Mouse (Mus musculus) midbrain, embryonic 15.5 days (tissue): ENCODE measurements around the gene Gas7. TPM values are rescaled to one million over a fixed set of nuclear protein-coding genes. Genes with fewer than 3 reads are reported as not detected.
A peak's percentile ranks its signal among the peaks of the same experiment; 100 is the strongest.

Experiments
- ATAC-seq: fragments of 200-750 bp; cut with Nextera tagmentation; replicated peaks from 2 replicates; pipeline ENCODE4 v1.8.0; 2017; ENCODE audit warnings: moderate TSS enrichment
- H3K27ac ChIP-seq: fragments of 300-500 bp; sonication (generic); 2 replicates; pipeline ENCODE4 v1.5.1; 2015; ENCODE audit warnings: mild to moderate bottlenecking, inconsistent platforms
- H3K27me3 ChIP-seq: fragments of 300-500 bp; sonication (generic); replicated peaks from 2 replicates; pipeline ENCODE4 v1.6.1; 2015; ENCODE audit warnings: inconsistent platforms
- H3K36me3 ChIP-seq: fragments of 300-500 bp; sonication (generic); replicated peaks from 2 replicates; pipeline ENCODE4 v1.6.1; 2015; ENCODE audit warnings: inconsistent platforms
- H3K4me1 ChIP-seq: fragments of 300-500 bp; sonication (generic); 2 replicates; pipeline ENCODE4 v1.6.1; 2015; ENCODE audit warnings: inconsistent platforms
- H3K4me2 ChIP-seq: fragments of 300-500 bp; sonication (generic); 2 replicates; pipeline ENCODE4 v1.6.1; 2015; ENCODE audit warnings: inconsistent platforms, mild to moderate bottlenecking, moderate library complexity
- H3K4me3 ChIP-seq: fragments of 300-500 bp; sonication (generic); 2 replicates; pipeline ENCODE4 v1.5.1; 2015; ENCODE audit warnings: mild to moderate bottlenecking, inconsistent platforms
- H3K9ac ChIP-seq: fragments of 300-500 bp; sonication (generic); 2 replicates; pipeline ENCODE4 v1.6.1; 2015; ENCODE audit warnings: mild to moderate bottlenecking, inconsistent platforms
- H3K9me3 ChIP-seq: fragments of 300-500 bp; sonication (generic); 2 replicates; pipeline ENCODE4 v1.6.1; 2016; ENCODE audit warnings: inconsistent platforms
- WGBS: fragments of 180-500 bp; shearing (Covaris S2); methylation state at CpG from one replicate; pipeline ENCODE4 v1.1.7; 2015; ENCODE audit warnings: mixed read lengths; 5-methylcytosine and 5-hydroxymethylcytosine counted together
- polyA plus RNA-seq: library from polyadenylated mRNA; unstranded; fragments of >200 nt; fragmentation: Nextera tagmentation; extraction: Ambion mirVana; gene quantifications from 2 replicates; pipeline ENCODE4 v1.2.1, GENCODE M21; 2015

Gene Gas7
- polyA plus RNA-seq, 1 experiment from 2014 or later = 36.1 TPM

DNA sequence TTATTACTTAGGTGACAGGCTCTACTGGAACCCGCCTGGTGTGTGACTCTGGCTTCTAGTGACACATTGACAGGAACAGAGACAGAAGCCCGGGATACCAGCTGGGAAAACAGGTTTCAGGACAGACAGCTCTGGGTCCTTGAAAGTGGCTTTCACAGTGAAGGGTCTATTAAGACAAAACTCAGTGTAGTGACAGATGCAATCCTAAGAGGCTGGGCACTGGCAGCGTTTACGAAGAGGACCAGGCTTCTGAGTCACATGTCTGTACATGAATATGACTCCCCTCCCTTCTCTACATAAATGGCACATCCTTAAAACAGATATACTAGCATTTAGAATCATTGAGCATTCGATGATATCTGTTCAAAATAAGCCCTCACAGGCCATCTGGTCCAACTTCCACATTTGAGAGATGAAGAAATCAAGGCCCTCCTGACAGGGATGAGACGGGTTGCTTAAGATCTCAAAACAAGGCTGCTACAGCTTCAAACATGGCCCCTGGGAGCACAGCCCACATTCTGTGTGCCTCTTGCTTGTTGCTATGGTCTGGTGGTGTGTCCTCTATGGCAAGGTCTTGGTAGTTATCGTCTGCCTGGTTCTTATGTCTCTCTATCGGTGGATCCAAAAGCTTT is 133.1 kb downstream of the Gas7 start:
- no peaks in the 10 kb centered on the region for H3K36me3 ChIP-seq
- no peaks in the 10 kb centered on the region for H3K9me3 ChIP-seq
- H3K4me3 ChIP-seq = no peak overlapping the region
- no peak overlapping the region for H3K9ac ChIP-seq
- no peak overlapping the region for H3K4me2 ChIP-seq
- no peaks in the 10 kb centered on the region for H3K27me3 ChIP-seq
- 0 out of 2 replicates have a peak overlapping the region, but pooled peaks have one; percentile 2 for H3K27ac ChIP-seq
- 78% methylated on average over 8 of the region's 8 CpGs for WGBS
- peaks cover 7% of the 10 kb centered on the region; the same call in 1 of the 2 replicates for H3K4me1 ChIP-seq
- ATAC-seq = no peak

DNA sequence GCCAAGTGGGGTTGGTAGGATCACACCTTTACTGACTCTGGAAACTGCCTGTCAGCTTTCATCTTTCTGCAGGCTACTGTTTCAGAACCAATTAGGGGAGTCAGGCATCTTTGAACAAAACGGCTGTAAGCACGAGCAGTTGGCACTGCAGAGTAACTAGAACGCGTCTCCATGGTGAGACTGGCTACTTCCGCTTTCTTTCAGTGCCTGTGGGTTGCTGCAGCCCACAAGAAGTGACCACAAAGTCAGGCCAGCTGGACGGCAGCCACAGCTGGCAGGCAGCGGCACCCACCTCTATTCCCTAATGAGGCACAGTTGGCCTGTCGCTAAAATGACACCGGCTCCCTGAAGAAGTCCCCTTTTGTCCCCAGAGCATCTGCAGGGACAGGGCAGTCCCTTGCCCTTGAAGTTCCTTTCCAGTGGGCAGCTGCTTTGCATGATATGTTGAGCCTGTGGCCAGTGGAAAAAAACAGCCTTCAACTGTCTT is 133.6 kb downstream of the Gas7 start:
- no peaks in the 10 kb centered on the region for H3K36me3 ChIP-seq
- H3K9ac ChIP-seq = no peak overlapping the region
- H3K27ac ChIP-seq = 0 out of 2 replicates have a peak overlapping the region, but pooled peaks have one; percentile 2
- no peak overlapping the region for H3K4me3 ChIP-seq
- no peak overlapping the region for H3K4me2 ChIP-seq
- H3K4me1 ChIP-seq = peaks cover 7% of the 10 kb centered on the region; the same call in 1 of the 2 replicates
- no peaks in the 10 kb centered on the region for H3K27me3 ChIP-seq
- no peak for ATAC-seq
- H3K9me3 ChIP-seq = no peaks in the 10 kb centered on the region
- 45% methylated on average over 9 of the region's 9 CpGs for WGBS

DNA sequence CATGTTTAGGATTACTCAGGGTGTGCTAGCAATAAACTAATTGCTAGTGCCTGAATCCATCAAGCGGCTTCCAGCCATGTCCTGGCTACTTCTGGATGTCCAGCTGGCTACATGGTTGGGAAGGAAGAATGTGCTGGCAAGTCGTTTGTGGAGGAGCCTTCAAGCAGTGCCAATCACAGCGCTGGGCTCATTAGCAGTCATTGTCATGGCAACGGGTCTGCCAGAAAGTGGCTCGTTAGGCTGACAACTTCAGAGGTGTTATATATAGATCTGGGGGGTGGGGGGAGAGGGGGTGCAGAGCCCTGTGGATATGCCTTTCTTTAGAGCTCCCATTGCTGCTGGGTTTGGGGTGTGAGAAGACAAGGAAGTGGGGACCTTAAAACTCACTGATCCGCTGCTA is 141.0 kb downstream of the Gas7 start:
- H3K27me3 ChIP-seq = no peaks in the 10 kb centered on the region
- H3K4me1 ChIP-seq = peaks cover 12% of the 10 kb centered on the region
- no peaks in the 10 kb centered on the region for H3K36me3 ChIP-seq
- peak overlapping the region; percentile 8; the same call in 1 of the 2 replicates for H3K4me3 ChIP-seq
- ATAC-seq = peak; percentile 81
- 0 out of 2 replicates have a peak overlapping the region, but pooled peaks have one; percentile 3 for H3K4me2 ChIP-seq
- H3K9ac ChIP-seq = no peak overlapping the region
- WGBS = 39% methylated on average over 6 of the region's 6 CpGs
- peak overlapping the region; percentile 51; the same call in 1 of the 2 replicates for H3K27ac ChIP-seq
- H3K9me3 ChIP-seq = no peaks in the 10 kb centered on the region

DNA sequence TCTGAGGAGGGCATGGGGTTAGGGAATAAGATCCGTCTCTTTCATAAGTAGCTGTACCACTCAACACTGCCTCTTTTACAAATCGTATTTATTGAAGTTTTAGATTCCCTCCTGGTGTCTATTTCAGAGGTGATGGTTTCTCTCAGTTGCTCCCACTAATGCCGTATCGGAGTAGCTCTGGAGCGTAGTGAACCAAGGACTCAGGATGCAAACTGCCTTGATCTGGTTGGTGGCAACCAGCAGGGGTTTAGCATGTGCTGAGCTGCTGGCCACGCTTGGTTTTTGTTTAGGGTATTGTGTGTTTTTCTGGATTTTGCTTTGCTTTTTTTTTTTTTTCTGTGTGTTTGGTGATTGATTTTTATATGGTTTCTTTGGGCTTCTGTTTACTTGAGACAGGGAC is 141.6 kb downstream of the Gas7 start:
- peaks cover 14% of the 10 kb centered on the region for H3K4me1 ChIP-seq
- H3K27ac ChIP-seq = peak overlapping the region; percentile 51; the same call in 1 of the 2 replicates
- no peaks in the 10 kb centered on the region for H3K36me3 ChIP-seq
- H3K9ac ChIP-seq = no peak overlapping the region
- ATAC-seq = no peak
- no peaks in the 10 kb centered on the region for H3K9me3 ChIP-seq
- 0 out of 2 replicates have a peak overlapping the region, but pooled peaks have one; percentile 3 for H3K4me2 ChIP-seq
- WGBS = 69% methylated on average over 6 of the region's 6 CpGs
- no peaks in the 10 kb centered on the region for H3K27me3 ChIP-seq
- H3K4me3 ChIP-seq = peak overlapping the region; percentile 8; the same call in 1 of the 2 replicates

DNA sequence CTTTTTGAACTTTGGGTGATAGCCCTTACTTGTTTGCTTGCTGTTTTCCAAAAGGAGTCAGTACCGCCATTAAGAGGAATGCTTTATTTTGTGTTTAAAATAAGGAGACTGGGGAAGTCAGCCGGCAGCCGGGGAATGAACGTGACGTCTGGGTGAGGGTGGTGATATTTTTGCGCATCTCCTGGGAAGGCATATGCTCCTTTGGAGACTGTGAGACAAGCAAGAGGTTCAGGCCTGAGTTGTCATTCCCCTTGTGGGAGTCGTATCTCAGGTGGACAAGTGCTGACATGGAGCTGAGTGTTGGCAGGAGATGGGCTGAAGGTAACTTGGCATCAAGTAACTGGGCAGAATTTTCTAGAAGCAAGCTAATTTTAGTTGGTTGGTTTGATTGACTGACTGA is 142.2 kb downstream of the Gas7 start:
- no peaks in the 10 kb centered on the region for H3K27me3 ChIP-seq
- WGBS = 92% methylated on average over 7 of the region's 7 CpGs
- no peak overlapping the region for H3K4me2 ChIP-seq
- H3K9me3 ChIP-seq = no peaks in the 10 kb centered on the region
- H3K36me3 ChIP-seq = no peaks in the 10 kb centered on the region
- peaks cover 18% of the 10 kb centered on the region for H3K4me1 ChIP-seq
- H3K4me3 ChIP-seq = no peak overlapping the region
- H3K27ac ChIP-seq = no peak overlapping the region
- no peak for ATAC-seq
- no peak overlapping the region for H3K9ac ChIP-seq

DNA sequence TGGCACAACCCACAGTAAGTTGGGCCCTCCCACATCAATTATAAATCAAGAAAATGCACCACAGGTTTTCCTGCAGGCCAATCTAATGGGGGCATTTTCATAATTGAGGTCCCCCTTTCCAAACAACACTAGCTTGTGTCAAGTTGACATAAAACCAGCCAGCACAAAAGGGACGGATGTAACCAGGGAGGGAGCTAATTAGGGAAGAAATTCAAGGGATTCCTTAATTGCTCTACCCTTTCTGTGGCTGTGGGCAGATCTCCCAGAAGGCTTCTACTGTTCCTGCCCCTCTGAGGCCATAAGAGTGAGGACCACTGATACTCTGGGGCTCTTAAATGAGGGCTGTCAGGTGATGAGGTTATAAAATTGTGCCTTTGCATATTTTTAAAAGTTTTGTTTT is 143.9 kb downstream of the Gas7 start:
- no peaks in the 10 kb centered on the region for H3K27me3 ChIP-seq
- no peak overlapping the region for H3K4me2 ChIP-seq
- H3K27ac ChIP-seq = no peak overlapping the region
- H3K36me3 ChIP-seq = no peaks in the 10 kb centered on the region
- 29% methylated on average over 1 of the region's 1 CpGs for WGBS
- no peaks in the 10 kb centered on the region for H3K9me3 ChIP-seq
- no peak overlapping the region for H3K4me3 ChIP-seq
- H3K4me1 ChIP-seq = peaks cover 29% of the 10 kb centered on the region
- H3K9ac ChIP-seq = no peak overlapping the region
- no peak for ATAC-seq

DNA sequence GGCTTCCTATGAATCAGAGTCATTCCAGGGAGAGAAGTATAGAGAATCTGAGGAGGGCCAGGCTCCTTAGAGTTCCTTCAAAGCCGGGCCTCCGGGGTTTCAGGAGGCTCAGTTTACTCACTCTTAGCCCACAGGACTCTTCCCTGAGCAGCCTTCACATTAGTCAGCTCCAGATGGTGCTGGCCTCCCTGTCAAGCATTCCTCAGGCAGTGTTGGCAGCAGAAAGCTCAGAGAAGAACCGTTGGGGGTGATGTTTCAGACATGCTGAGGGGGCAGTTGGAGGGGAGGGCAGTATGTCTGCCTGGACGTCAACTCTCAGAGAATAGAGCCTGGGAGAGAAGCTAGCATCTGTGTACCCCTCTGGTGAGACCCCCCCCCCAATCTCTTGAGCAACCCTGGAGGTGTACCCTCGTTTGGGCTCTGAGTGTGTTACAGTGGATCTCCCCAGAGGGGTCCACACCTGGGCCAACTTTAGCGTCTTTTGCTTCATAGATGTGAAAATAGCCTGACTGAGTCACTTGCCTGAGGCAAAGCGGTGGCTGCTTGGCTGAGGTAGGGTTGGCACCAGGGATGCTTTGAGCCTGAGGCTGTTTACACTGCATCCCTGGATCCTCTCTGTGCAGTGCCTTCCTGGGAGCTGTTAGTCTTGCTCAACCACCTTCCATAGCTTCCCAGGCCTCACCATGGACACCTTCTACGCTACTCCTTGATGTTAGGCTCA is 145.6 kb downstream of the Gas7 start:
- H3K4me1 ChIP-seq = peaks cover 25% of the 10 kb centered on the region
- H3K4me3 ChIP-seq = no peak overlapping the region
- no peaks in the 10 kb centered on the region for H3K9me3 ChIP-seq
- WGBS = 76% methylated on average over 8 of the region's 8 CpGs
- no peak overlapping the region for H3K27ac ChIP-seq
- H3K4me2 ChIP-seq = no peak overlapping the region
- no peaks in the 10 kb centered on the region for H3K27me3 ChIP-seq
- no peak overlapping the region for H3K9ac ChIP-seq
- no peaks in the 10 kb centered on the region for H3K36me3 ChIP-seq
- ATAC-seq = no peak

DNA sequence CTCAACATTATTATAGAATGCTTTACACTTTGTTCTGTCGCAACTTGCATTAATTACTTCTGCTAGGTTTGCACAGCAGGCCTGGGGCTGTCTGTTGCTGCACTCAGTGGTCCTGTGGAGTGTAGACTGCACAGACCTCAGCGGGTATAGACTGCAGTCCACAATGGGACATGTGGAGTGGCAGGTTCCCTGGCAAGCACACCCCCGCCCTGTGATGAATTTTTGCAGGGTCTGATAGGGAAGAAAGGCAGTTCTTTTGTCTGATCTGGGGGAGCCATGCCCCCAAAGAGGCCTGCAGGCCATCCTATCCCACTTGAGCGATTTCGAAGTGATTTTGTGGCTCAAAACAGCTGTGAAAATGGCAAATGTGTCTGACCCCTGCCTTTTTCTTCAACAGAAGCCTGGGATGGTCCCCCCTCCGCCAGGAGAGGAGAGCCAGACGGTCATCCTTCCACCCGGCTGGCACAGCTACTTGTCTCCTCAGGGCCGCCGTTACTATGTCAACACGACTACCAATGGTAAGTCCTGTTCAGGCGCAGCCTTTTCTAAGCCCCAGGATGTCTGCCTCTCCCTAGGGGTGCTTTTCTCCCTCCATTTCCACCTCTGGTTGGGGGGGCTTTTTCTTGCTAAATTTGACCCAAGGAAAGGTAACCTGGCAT is 147.6 kb downstream of the Gas7 start:
- 23% methylated on average over 12 of the region's 12 CpGs for WGBS
- H3K9ac ChIP-seq = no peak overlapping the region

DNA sequence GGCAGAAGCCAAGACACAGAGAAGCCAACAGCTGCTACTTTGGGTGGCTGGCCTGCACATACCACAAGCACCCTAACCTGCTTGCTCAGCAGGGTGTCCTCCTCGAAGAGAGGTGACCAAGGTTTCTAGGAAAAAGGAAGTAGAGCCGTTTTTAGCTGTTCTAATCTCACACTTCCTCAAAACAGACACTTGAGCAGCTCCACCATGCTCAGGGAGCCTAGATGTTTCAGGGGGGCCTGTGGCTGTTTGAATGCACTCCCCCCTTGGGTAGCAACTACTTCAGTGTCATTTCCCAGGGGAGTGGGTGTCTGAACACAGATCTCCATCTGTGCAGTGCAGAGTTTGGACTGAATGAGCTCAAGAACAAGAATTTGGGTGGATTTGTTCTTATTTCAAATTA is 149.2 kb downstream of the Gas7 start:
- H3K27ac ChIP-seq = no peak overlapping the region
- no peak for ATAC-seq
- peaks cover 19% of the 10 kb centered on the region for H3K4me1 ChIP-seq
- no peak overlapping the region for H3K9ac ChIP-seq
- no peak overlapping the region for H3K4me3 ChIP-seq
- H3K36me3 ChIP-seq = no peaks in the 10 kb centered on the region
- no peaks in the 10 kb centered on the region for H3K27me3 ChIP-seq
- H3K9me3 ChIP-seq = no peaks in the 10 kb centered on the region
- H3K4me2 ChIP-seq = no peak overlapping the region
- 75% methylated on average over 2 of the region's 2 CpGs for WGBS

More for the DNA sequence above, 147.6 kb downstream of the Gas7 start:
- ATAC-seq = peak; percentile 77
- H3K4me3 ChIP-seq = no peak overlapping the region
- no peaks in the 10 kb centered on the region for H3K9me3 ChIP-seq
- H3K27ac ChIP-seq = peak overlapping the region; percentile 55
- H3K36me3 ChIP-seq = no peaks in the 10 kb centered on the region
- no peaks in the 10 kb centered on the region for H3K27me3 ChIP-seq
- peaks cover 17% of the 10 kb centered on the region for H3K4me1 ChIP-seq
- H3K4me2 ChIP-seq = no peak overlapping the region

DNA sequence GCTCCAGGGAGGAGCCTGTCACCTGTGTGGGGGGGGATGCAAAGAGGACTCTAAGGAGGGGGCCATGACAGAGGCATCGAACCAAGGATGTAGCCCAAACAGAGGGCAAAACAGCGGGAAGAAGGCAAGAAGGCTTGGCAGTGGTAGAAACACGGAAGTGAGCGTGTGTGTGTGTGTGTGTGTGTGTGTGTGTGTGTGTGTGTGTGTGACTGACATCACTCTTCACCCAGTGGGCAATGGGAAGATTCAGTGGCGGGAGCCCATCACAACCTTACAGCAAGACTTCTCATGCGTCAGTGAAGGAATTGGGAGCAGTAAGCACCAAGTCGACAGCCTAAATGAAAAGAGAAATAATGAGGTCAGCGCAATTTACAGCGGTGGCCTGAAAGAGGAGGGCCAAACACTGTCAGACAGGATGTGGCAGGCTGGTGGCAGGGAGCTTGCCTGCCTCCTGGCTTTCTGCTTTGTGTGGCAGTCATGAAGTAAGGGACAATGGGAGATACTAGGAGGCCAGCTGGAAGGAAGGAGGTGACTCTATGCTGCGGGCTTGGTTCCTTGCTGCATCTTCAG is 153.0 kb downstream of the Gas7 start:
- no peak overlapping the region for H3K4me2 ChIP-seq
- H3K36me3 ChIP-seq = no peaks in the 10 kb centered on the region
- no peaks in the 10 kb centered on the region for H3K27me3 ChIP-seq
- ATAC-seq = no peak
- no peaks in the 10 kb centered on the region for H3K9me3 ChIP-seq
- 85% methylated on average over 10 of the region's 10 CpGs for WGBS
- H3K4me3 ChIP-seq = no peak overlapping the region
- peaks cover 10% of the 10 kb centered on the region; the same call in 1 of the 2 replicates for H3K4me1 ChIP-seq
- no peak overlapping the region for H3K9ac ChIP-seq
- H3K27ac ChIP-seq = no peak overlapping the region

DNA sequence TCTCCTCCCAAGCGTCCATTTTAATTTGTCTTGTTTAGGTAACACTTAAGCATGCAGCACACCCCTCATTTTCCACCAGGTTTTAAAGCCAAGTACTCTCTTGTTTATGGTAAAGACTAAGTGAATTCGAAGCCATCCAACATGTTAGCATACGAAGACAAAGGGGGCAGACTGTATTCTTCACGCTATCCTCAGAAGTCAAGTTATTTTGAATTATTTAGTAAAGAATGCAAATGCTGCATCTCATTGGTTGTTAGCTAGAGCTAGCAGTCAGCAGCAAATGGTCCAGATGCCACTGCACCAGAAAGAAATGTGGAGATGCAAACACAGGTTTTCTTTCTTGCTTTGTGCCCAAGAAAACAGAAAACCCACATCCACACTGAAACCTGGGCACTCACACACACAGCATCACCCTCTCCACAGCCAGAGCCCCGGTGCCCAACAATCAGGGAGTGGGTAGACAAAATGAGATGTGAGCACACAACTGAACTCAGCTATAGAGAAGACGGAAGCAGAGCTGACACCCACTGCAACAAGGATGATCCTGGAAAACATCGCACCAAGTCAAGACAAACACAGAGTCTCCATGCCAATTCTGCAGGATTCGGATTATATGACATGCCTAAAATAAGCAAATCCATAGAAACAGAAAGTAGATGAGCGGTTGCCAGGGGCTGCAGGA is 157.1 kb downstream of the Gas7 start:
- H3K27me3 ChIP-seq = no peaks in the 10 kb centered on the region
- no peak overlapping the region for H3K4me2 ChIP-seq
- H3K4me1 ChIP-seq = peaks cover 7% of the 10 kb centered on the region; the same call in 1 of the 2 replicates
- peak overlapping the region; percentile 60 for H3K27ac ChIP-seq
- H3K9me3 ChIP-seq = no peaks in the 10 kb centered on the region
- H3K9ac ChIP-seq = no peak overlapping the region
- H3K36me3 ChIP-seq = no peaks in the 10 kb centered on the region
- WGBS = 63% methylated on average over 9 of the region's 9 CpGs
- no peak overlapping the region for H3K4me3 ChIP-seq
- peak; percentile 48; the same call in 1 of the 2 replicates for ATAC-seq
